Mouse (Mus musculus) cerebellum, adult 2 months (tissue): ENCODE measurements at regions not wholly inside any gene's neighbourhood (a gene's known extent, or its start where the extent isn't known, plus 50 kb on each side); places are given as distances from the start of the nearest gene placed in this dataset.

ENCODE experiments used
- CTCF ChIP-seq: fragments of 200-500 bp; IDR thresholded peaks from 2 replicates; pipeline ENCODE4 v1.5.1; 2011; ENCODE audit warnings: low read depth, mild to moderate bottlenecking, control low read depth, low read length, moderate library complexity, borderline replicate concordance; ENCODE audit not compliant: insufficient read depth
- POLR2A ChIP-seq: fragments of 200-500 bp; IDR thresholded peaks from 2 replicates; pipeline ENCODE4 v1.6.1; 2011; ENCODE audit warnings: low read length, control low read depth, borderline replicate concordance; ENCODE audit not compliant: insufficient read depth

DNA sequence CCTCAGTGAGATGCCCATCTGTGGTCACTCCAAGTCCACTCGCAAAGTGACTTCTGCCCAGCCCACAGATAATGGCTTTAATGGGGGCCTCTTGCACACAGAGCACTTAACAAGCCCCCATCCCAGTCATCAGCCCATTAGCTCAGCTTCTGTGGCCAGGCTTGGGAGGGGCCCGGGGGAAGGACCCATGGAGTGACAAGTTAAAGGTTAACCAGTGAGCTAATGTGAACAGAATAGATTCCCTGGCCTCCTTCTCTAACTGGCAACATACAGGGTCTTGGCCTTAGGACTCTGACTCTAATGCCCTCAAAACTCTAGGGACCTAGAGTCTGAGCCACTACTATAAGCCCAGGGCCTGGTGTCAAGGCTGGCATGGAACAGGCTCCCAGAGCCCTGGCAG lies 94.3 kb upstream of the Unc5b start:
- TF ChIP-seq CTCF (no peak), POLR2A (no peak)
